Mouse (Mus musculus) left cerebral cortex, postnatal 36 days (tissue): ENCODE data around the gene Olfr1330. TPM values are rescaled to one million over a fixed set of nuclear protein-coding genes. Genes with fewer than 3 reads are reported as not detected.
"Not testable (repeated sequence)": the region's sequence is repeated elsewhere in the genome, so short reads cannot be mapped to it uniquely, and the experiment has no call there.

Source experiments
- DNase-seq, 2 experiments: peaks; one replicate each; pipeline ENCODE4 v3.0.0; 2021 to 2022; ENCODE audit warnings: low spot score in 2 of 2, mixed read lengths in 1 of 2
- intact Hi-C: fragments of 180-260 bp; cut with DNase I; formaldehyde crosslinking; loops from one replicate; pipeline ENCODE4 v1.15.1; 2025
- total RNA-seq, 2 experiments: library from RNA; stranded (reverse); gene quantifications; 2 replicates each; pipeline ENCODE4 v1.2.3; 2021

The Olfr1330 gene
- total RNA-seq: not detected

DNA sequence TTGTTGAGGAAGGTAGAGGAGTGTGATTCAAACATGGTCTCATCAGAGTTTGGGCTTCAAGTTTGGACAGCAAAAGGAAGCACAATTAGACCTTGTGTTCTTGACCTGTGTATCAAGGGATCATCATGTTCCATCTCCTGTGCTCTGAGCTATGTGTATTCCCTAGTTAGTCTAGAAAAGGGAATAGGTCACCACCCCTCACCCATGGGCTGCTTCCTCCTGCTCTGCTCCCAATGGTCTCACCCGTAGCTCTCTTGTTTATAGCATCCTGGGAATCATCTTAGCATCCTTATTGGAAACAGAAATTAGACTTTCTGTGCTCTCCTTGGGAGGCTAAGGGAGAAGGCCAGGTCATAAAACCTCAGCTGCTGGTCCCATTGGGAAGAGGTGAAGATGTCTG, at the start of gene Olfr1330:
Gene Olfr1330, plus strand, starts transcription at position 301 of the 400 bp plus-strand sequence.
- intact Hi-C loops: no loop called here
- DNase-seq: no peak

DNA sequence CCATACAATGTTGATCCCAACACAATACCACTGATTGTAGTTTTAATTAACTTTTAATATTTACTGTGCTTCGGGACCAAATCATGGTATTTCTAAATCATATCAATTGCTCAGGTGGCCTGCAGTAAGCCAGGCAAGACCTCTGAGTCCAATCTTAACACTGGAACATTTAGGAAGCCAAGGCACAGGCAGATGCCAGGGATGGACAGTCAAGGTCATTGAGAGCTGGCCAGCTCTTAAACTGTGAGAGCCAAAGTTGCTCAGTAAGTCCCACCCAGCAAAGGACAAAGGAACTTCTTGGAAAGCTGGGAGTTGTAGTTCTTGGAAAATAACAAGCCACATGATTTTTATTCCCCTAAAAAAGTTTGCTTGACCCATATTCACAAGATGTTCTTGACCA, 26.6 kb upstream of the Olfr1330 start:
- intact Hi-C loops: no loop called here
- no peak for DNase-seq

DNA sequence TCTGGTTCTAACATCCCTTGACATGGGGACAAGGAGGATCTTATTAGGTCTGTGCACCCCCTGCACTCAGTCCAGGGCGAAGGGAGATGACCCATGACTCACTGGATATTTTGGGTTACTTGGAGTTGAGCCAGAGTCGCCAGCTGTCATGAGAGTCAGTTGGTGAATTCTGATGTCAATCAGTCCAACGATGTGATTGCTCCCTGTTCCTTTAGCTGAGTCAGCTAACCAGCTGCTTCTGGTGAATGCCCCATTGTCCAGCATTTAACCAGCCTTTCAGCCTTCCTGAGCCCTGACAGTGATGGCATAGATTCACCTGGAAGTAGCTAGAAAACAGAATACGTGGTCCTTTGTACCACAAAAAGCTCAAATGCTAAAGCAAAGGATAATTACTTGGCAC, 25.7 kb upstream of the Olfr1330 start:
- intact Hi-C loops: no loop called here
- DNase-seq: no peak

GRCm38 (mm10) chr4:118864349-118864748, 24.0 kb upstream of the Olfr1330 start, which contains the start of gene Olfr1331:
Olfr1331 (plus strand) TSS chr4:118864649.
- no peak for DNase-seq
- intact Hi-C loops: no loop called here

GRCm38 (mm10) chr4:118867566-118867965, 20.8 kb upstream of the Olfr1330 start:
- DNase-seq: no peak
- intact Hi-C loops: no loop called here

DNA sequence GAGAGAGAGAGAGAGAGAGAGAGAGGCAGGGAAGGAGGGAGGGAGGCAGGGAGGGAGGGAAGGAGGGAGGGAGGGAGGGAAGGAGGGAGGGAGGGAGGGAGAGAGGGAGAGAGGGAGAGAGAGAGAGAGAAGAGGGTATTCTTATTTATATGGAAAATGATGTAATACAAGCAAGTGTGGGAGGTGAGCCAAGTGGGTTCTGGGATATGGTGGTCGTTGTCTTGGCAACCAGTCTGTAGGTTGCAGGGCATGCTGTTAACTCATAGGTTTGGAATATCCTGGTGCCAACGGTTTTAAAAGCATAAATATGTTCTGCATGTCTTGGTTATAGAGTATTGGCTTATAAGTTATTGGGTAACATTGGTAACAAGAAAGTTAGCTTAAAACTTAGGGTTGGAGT, 13.6 kb downstream of the Olfr1330 start:
- DNase-seq: no peak
- intact Hi-C loops: no loop called here

GRCm38 (mm10) chr4:118917365-118917764, 29.0 kb downstream of the Olfr1330 start, which contains the start of gene Olfr1329:
Olfr1329 (minus strand) TSS chr4:118917465.
- intact Hi-C loops, DNase-seq: not testable (repeated sequence)

DNA sequence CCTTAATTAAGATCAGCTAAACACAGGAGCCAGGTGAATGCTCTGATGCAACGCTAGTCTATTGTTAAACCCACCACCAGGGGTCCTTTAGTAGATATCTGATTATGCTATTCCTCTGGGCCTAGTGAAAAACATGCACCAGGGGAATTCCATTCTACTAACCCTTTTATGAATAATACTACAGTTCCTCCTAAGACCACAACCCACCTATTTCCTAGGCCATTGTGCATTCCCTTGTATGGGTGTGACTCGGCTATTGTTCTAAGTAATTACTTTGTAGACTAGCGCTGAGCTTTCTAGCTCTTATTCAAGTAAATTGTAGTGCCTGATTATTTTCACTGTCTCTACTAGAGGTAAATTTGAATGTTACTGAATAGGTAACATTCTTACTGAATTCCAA, 42.9 kb downstream of the Olfr1330 start:
- intact Hi-C loops, DNase-seq: not testable (repeated sequence)

- no peak for DNase-seq
Measured at GRCm38 (mm10) chr4:118938512-118938911, 50.1 kb downstream of the Olfr1330 start, which contains the start of gene Olfr1328. Olfr1328 (minus strand) TSS chr4:118938612.

More at GRCm38 (mm10) chr4:118938512-118938911, 50.1 kb downstream of the Olfr1330 start, which contains the start of gene Olfr1328:
- intact Hi-C loops: no loop called here

Other genes starting within 250 kb of the Olfr1330 start
- gene Olfr62, start 229.6 kb upstream of the Olfr1330 start, total RNA-seq: not detected
- gene Olfr1342, start 195.8 kb upstream of the Olfr1330 start, total RNA-seq: not detected
- not detected for gene Olfr1341, start 185.1 kb upstream of the Olfr1330 start, total RNA-seq
- not detected for gene Olfr1340, start 168.5 kb upstream of the Olfr1330 start, total RNA-seq
- not detected for gene Olfr1339, start 156.4 kb upstream of the Olfr1330 start, total RNA-seq
- gene Olfr1338, start 129.9 kb upstream of the Olfr1330 start, total RNA-seq: not detected
- not detected for gene Olfr1337, start 106.0 kb upstream of the Olfr1330 start, total RNA-seq
- gene Olfr1335, start 78.7 kb upstream of the Olfr1330 start, total RNA-seq: not detected
- gene Olfr1333, start 52.3 kb upstream of the Olfr1330 start, total RNA-seq: not detected
- gene Olfr1331, start 23.9 kb upstream of the Olfr1330 start, total RNA-seq: not detected
- gene Olfr1329, start 28.9 kb downstream of the Olfr1330 start, total RNA-seq: not detected
- not detected for gene Olfr1328, start 50.0 kb downstream of the Olfr1330 start, total RNA-seq
- under 1 TPM; 0.35 to 0.82 TPM for gene Lao1, start 73.0 kb downstream of the Olfr1330 start, total RNA-seq
- 100 to 1,000 TPM; 107 to 126 TPM for gene Slc2a1, start 220.1 kb downstream of the Olfr1330 start, total RNA-seq